Mouse (Mus musculus): ENCODE data around the gene Rgsl1. TPM values are rescaled to one million over a fixed set of nuclear protein-coding genes. Genes with fewer than 3 reads are reported as not detected.
A peak's percentile ranks its signal among the peaks of the same experiment; 100 is the strongest.

Rgsl1 gene
- polyA plus RNA-seq, 1 experiment from 2014 or later, result not detected

GRCm38 (mm10) chr1:153820216-153820615 is 23.7 kb downstream of the Rgsl1 start:
- peaks cover 3% of the 10 kb centered on the region; the same call in 1 of the 2 replicates for H3K9me3 ChIP-seq
- H3K27me3 ChIP-seq (ENCODE audit: insufficient read depth, poor library complexity, severe bottlenecking), result no peaks in the 10 kb centered on the region
- WGBS, result 91% methylated on average over 3 of the region's 3 CpGs
- H3K27ac ChIP-seq, result no peak overlapping the region
- DNase-seq (ENCODE audit: low spot score), result no peak
- no peaks in the 10 kb centered on the region for H3K4me1 ChIP-seq (replicated peaks)
- no peaks in the 10 kb centered on the region for H3K36me3 ChIP-seq
- no peak overlapping the region for H3K4me3 ChIP-seq

GRCm38 (mm10) chr1:153814278-153814677 is 29.7 kb downstream of the Rgsl1 start:
- H3K9me3 ChIP-seq, result peaks cover 3% of the 10 kb centered on the region; the same call in 1 of the 2 replicates
- H3K4me1 ChIP-seq (replicated peaks), result no peaks in the 10 kb centered on the region

GRCm38 (mm10) chr1:153807390-153807993 is 36.5 kb downstream of the Rgsl1 start:
- no peak overlapping the region for H3K4me3 ChIP-seq
- no peaks in the 10 kb centered on the region for H3K27me3 ChIP-seq (ENCODE audit: insufficient read depth, poor library complexity, severe bottlenecking)
- H3K4me1 ChIP-seq (replicated peaks), result no peaks in the 10 kb centered on the region
- H3K27ac ChIP-seq, result no peak overlapping the region
- no peaks in the 10 kb centered on the region for H3K9me3 ChIP-seq
- WGBS, result 54% methylated on average over 13 of the region's 13 CpGs
- H3K36me3 ChIP-seq, result no peaks in the 10 kb centered on the region
- DNase-seq (ENCODE audit: low spot score), result peak; percentile 38

More at GRCm38 (mm10) chr1:153814278-153814677, 29.7 kb downstream of the Rgsl1 start:
- Histone ChIP-seq H3K27ac (no peak overlapping the region), H3K4me3 (no peak overlapping the region), H3K27me3 (ENCODE audit: insufficient read depth, poor library complexity, severe bottlenecking) (no peaks in the 10 kb centered on the region), H3K36me3 (no peaks in the 10 kb centered on the region)
- no peak for DNase-seq (ENCODE audit: low spot score)
- 61% methylated on average over 2 of the region's 2 CpGs for WGBS

- WGBS, result 83% methylated on average over 8 of the region's 8 CpGs
- Histone ChIP-seq H3K9me3 (no peaks in the 10 kb centered on the region), H3K4me1 (replicated peaks) (no peaks in the 10 kb centered on the region), H3K4me3 (no peak overlapping the region), H3K27ac (no peak overlapping the region), H3K27me3 (ENCODE audit: insufficient read depth, poor library complexity, severe bottlenecking) (no peaks in the 10 kb centered on the region), H3K36me3 (no peaks in the 10 kb centered on the region)
- DNase-seq (ENCODE audit: low spot score), result no peak
Measured at GRCm38 (mm10) chr1:153803530-153803929, 40.4 kb downstream of the Rgsl1 start.

- H3K4me3 ChIP-seq, result no peak overlapping the region
- H3K27me3 ChIP-seq (ENCODE audit: insufficient read depth, poor library complexity, severe bottlenecking), result no peaks in the 10 kb centered on the region
- DNase-seq (ENCODE audit: low spot score), result no peak
- no peaks in the 10 kb centered on the region for H3K9me3 ChIP-seq
- H3K36me3 ChIP-seq, result no peaks in the 10 kb centered on the region
- 92% methylated on average over 7 of the region's 7 CpGs for WGBS
- H3K4me1 ChIP-seq (replicated peaks), result no peaks in the 10 kb centered on the region
- no peak overlapping the region for H3K27ac ChIP-seq
Measured at GRCm38 (mm10) chr1:153802691-153803090, 41.3 kb downstream of the Rgsl1 start.

- WGBS, result 87% methylated on average over 3 of the region's 3 CpGs
- DNase-seq (ENCODE audit: low spot score), result no peak
Measured at GRCm38 (mm10) chr1:153794241-153794640, 49.7 kb downstream of the Rgsl1 start.

GRCm38 (mm10) chr1:153790708-153791107 is 53.2 kb downstream of the Rgsl1 start:
- 63% methylated on average over 2 of the region's 2 CpGs for WGBS
- DNase-seq (ENCODE audit: low spot score), result no peak
- H3K9me3 ChIP-seq, result no peaks in the 10 kb centered on the region

More at GRCm38 (mm10) chr1:153794241-153794640, 49.7 kb downstream of the Rgsl1 start:
- Histone ChIP-seq H3K9me3 (no peaks in the 10 kb centered on the region), H3K27me3 (ENCODE audit: insufficient read depth, poor library complexity, severe bottlenecking) (no peaks in the 10 kb centered on the region), H3K4me1 (replicated peaks) (no peaks in the 10 kb centered on the region), H3K27ac (no peak overlapping the region), H3K4me3 (no peak overlapping the region), H3K36me3 (no peaks in the 10 kb centered on the region)

GRCm38 (mm10) chr1:153785608-153786007 is 58.3 kb downstream of the Rgsl1 start:
- Histone ChIP-seq H3K27ac (no peak overlapping the region), H3K4me3 (no peak overlapping the region), H3K36me3 (no peaks in the 10 kb centered on the region), H3K9me3 (no peaks in the 10 kb centered on the region), H3K4me1 (replicated peaks) (no peaks in the 10 kb centered on the region), H3K27me3 (ENCODE audit: insufficient read depth, poor library complexity, severe bottlenecking) (no peaks in the 10 kb centered on the region)
- 81% methylated on average over 4 of the region's 4 CpGs for WGBS
- DNase-seq (ENCODE audit: low spot score), result no peak

More at GRCm38 (mm10) chr1:153790708-153791107, 53.2 kb downstream of the Rgsl1 start:
- Histone ChIP-seq H3K27me3 (ENCODE audit: insufficient read depth, poor library complexity, severe bottlenecking) (no peaks in the 10 kb centered on the region), H3K27ac (no peak overlapping the region), H3K4me3 (no peak overlapping the region), H3K4me1 (replicated peaks) (no peaks in the 10 kb centered on the region), H3K36me3 (no peaks in the 10 kb centered on the region)

- H3K4me3 ChIP-seq, result no peak overlapping the region
- 52% methylated on average over 1 of the region's 1 CpGs for WGBS
- H3K36me3 ChIP-seq, result no peaks in the 10 kb centered on the region
- H3K4me1 ChIP-seq (replicated peaks), result no peaks in the 10 kb centered on the region
- no peaks in the 10 kb centered on the region for H3K9me3 ChIP-seq
- no peak for DNase-seq (ENCODE audit: low spot score)
- H3K27me3 ChIP-seq (ENCODE audit: insufficient read depth, poor library complexity, severe bottlenecking), result no peaks in the 10 kb centered on the region
- H3K27ac ChIP-seq, result no peak overlapping the region
Measured at GRCm38 (mm10) chr1:153783339-153783738, 60.6 kb downstream of the Rgsl1 start.

GRCm38 (mm10) chr1:153778205-153778604 is 65.7 kb downstream of the Rgsl1 start:
- Histone ChIP-seq H3K4me1 (replicated peaks) (no peaks in the 10 kb centered on the region), H3K4me3 (no peak overlapping the region), H3K36me3 (no peaks in the 10 kb centered on the region), H3K27ac (no peak overlapping the region), H3K27me3 (ENCODE audit: insufficient read depth, poor library complexity, severe bottlenecking) (no peaks in the 10 kb centered on the region), H3K9me3 (no peaks in the 10 kb centered on the region)
- DNase-seq (ENCODE audit: low spot score), result no peak
- 90% methylated on average over 10 of the region's 10 CpGs for WGBS

- Histone ChIP-seq H3K27me3 (ENCODE audit: insufficient read depth, poor library complexity, severe bottlenecking) (no peaks in the 10 kb centered on the region), H3K9me3 (no peaks in the 10 kb centered on the region), H3K4me3 (no peak overlapping the region), H3K36me3 (no peaks in the 10 kb centered on the region), H3K4me1 (replicated peaks) (no peaks in the 10 kb centered on the region), H3K27ac (no peak overlapping the region)
- WGBS, result 90% methylated on average over 7 of the region's 7 CpGs
- DNase-seq (ENCODE audit: low spot score), result no peak
Measured at GRCm38 (mm10) chr1:153776257-153776656, 67.7 kb downstream of the Rgsl1 start.

- Histone ChIP-seq H3K27ac (no peak overlapping the region), H3K27me3 (ENCODE audit: insufficient read depth, poor library complexity, severe bottlenecking) (no peaks in the 10 kb centered on the region), H3K9me3 (no peaks in the 10 kb centered on the region), H3K4me1 (replicated peaks) (no peaks in the 10 kb centered on the region), H3K4me3 (no peak overlapping the region), H3K36me3 (no peaks in the 10 kb centered on the region)
- DNase-seq (ENCODE audit: low spot score), result no peak
- WGBS, result 93% methylated on average over 6 of the region's 6 CpGs
Measured at GRCm38 (mm10) chr1:153775174-153775573, 68.8 kb downstream of the Rgsl1 start.

GRCm38 (mm10) chr1:153770776-153771167 is 73.2 kb downstream of the Rgsl1 start:
- no peak overlapping the region for H3K4me3 ChIP-seq
- H3K36me3 ChIP-seq, result no peaks in the 10 kb centered on the region
- DNase-seq (ENCODE audit: low spot score), result no peak
- 86% methylated on average over 1 of the region's 1 CpGs for WGBS
- no peak overlapping the region for H3K27ac ChIP-seq
- H3K27me3 ChIP-seq (ENCODE audit: insufficient read depth, poor library complexity, severe bottlenecking), result no peaks in the 10 kb centered on the region
- H3K4me1 ChIP-seq (replicated peaks), result no peaks in the 10 kb centered on the region
- H3K9me3 ChIP-seq, result no peaks in the 10 kb centered on the region
